Mouse (Mus musculus) cortical plate, adult 2 months (tissue): Measurements from ENCODE around the gene Mterf4.

Experiments used
- CTCF ChIP-seq: fragments of 200-500 bp; IDR thresholded peaks from 2 replicates; pipeline ENCODE4 v1.5.1; 2011; ENCODE audit warnings: mild to moderate bottlenecking, control low read depth, low read length; ENCODE audit not compliant: insufficient read depth; ENCODE audit errors: extremely low read depth
- POLR2A ChIP-seq: fragments of 200-500 bp; IDR thresholded peaks from 2 replicates; pipeline ENCODE4 v1.6.1; 2011; ENCODE audit warnings: mild to moderate bottlenecking, low read length, control low read depth; ENCODE audit not compliant: insufficient read depth; ENCODE audit errors: extremely low read depth

GRCm38 (mm10) chr1:93271751-93272150 lies 34.0 kb downstream of the Mterf4 start:
- no peak for TF ChIP-seq POLR2A
- TF ChIP-seq CTCF = no peak
